Mouse (Mus musculus) liver, adult 2 months (tissue): Measurements from ENCODE around the gene Pigm. TPM values are rescaled to one million over a fixed set of nuclear protein-coding genes. Genes with fewer than 3 reads are reported as not detected.
A peak's percentile ranks its signal among the peaks of the same experiment; 100 is the strongest.

Experiments
- DNase-seq: peaks from one replicate; pipeline ENCODE4 v3.0.0-alpha.2; 2011; ENCODE audit warnings: low read depth, low spot score; ENCODE audit errors: extremely low read depth
- H3K27ac ChIP-seq: fragments of 200-500 bp; replicated peaks from 2 replicates; pipeline ENCODE4 v1.5.1; 2012; ENCODE audit warnings: low read depth, mild to moderate bottlenecking, control low read depth, inconsistent platforms, low read length; ENCODE audit not compliant: insufficient read depth
- H3K27me3 ChIP-seq: fragments of 200-500 bp; 2 replicates; pipeline ENCODE4 v1.6.1; 2012; ENCODE audit warnings: mild to moderate bottlenecking, moderate library complexity, low read length, inconsistent platforms; ENCODE audit not compliant: control insufficient read depth, insufficient read depth
- H3K36me3 ChIP-seq: fragments of 200-500 bp; 2 replicates; pipeline ENCODE4 v1.6.1; 2012; ENCODE audit warnings: low read length, inconsistent platforms; ENCODE audit not compliant: control insufficient read depth, insufficient read depth
- H3K4me1 ChIP-seq: fragments of 200-500 bp; 2 replicates; pipeline ENCODE4 v1.6.1; 2011; ENCODE audit warnings: low read length; ENCODE audit not compliant: control insufficient read depth, insufficient read depth
- H3K4me3 ChIP-seq: fragments of 200-500 bp; 2 replicates; pipeline ENCODE4 v1.5.1; 2011; ENCODE audit warnings: low read depth, mild to moderate bottlenecking, control low read depth, low read length, moderate library complexity; ENCODE audit not compliant: insufficient read depth
- H3K79me2 ChIP-seq: fragments of 200-500 bp; 2 replicates; pipeline ENCODE4 v1.6.1; 2012; ENCODE audit warnings: inconsistent platforms, mild to moderate bottlenecking, low read length, moderate library complexity; ENCODE audit not compliant: control insufficient read depth, insufficient read depth
- H3K9ac ChIP-seq: fragments of 200-500 bp; 2 replicates; pipeline ENCODE4 v1.6.1; 2012; ENCODE audit warnings: low read depth, mild to moderate bottlenecking, control low read depth, inconsistent platforms, low read length
- CTCF ChIP-seq: fragments of 200-500 bp; IDR thresholded peaks from 2 replicates; pipeline ENCODE4 v1.5.1; 2011; ENCODE audit warnings: low read depth, low read length, control low read depth
- POLR2A ChIP-seq: fragments of 200-500 bp; IDR thresholded peaks from 2 replicates; pipeline ENCODE4 v1.6.1; 2011; ENCODE audit warnings: low read length, control low read depth; ENCODE audit not compliant: insufficient read depth; ENCODE audit errors: extremely low read depth
- WGBS: fragments of 180-500 bp; shearing (Covaris S2); methylation state at CpG from one replicate; pipeline ENCODE4 v1.1.7; 2018; 5-methylcytosine and 5-hydroxymethylcytosine counted together
- polyA plus RNA-seq: library from polyadenylated mRNA; depleted of rRNA; stranded (reverse); fragments of >200 nt; gene quantifications from 2 replicates; pipeline ENCODE4 v1.2.3, GENCODE M21; 2012; rRNA removed
- total RNA-seq: library from RNA; depleted of rRNA; stranded (reverse); fragments of >200 nt; gene quantifications from 2 replicates; pipeline ENCODE4 v1.2.3, GENCODE M21; 2014; rRNA removed

The Pigm gene
- total and polyA plus RNA-seq, 2 experiments = 3.7 to 4.4 TPM

GRCm38 (mm10) chr1:172431836-172432586 is 55.7 kb downstream of the Pigm start:
- Histone ChIP-seq H3K36me3 (no peaks in the 10 kb centered on the region), H3K4me1 (0 out of 2 replicates have a peak, but pooled peaks cover 2% of the 10 kb centered on the region), H3K27me3 (no peaks in the 10 kb centered on the region), H3K4me3 (no peak overlapping the region), H3K27ac (no peak overlapping the region; the same call in 1 of the 2 replicates), H3K9ac (no peak overlapping the region), H3K79me2 (no peaks in the 10 kb centered on the region)
- peak; percentile 58 for DNase-seq
- 7% methylated on average over 4 of the region's 4 CpGs for WGBS
- no peak for TF ChIP-seq POLR2A
- no peak for TF ChIP-seq CTCF

DNA sequence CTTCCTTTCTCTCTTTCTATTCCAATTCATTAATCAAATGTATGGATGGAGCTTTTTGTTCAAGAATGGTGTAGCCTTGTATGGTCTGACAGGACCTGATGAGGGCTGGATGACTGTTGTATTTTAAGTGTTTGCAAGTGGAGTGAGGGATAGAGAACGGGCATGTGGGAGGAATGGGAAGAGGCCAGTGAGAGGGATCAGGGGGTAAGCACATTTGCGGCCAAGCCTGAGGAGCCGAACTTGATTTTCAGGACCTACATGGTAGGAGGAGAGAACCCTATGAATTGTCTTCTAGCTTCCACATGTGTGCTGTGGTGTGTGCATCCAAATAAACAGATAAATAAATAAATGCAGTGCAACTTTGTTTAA is 56.2 kb downstream of the Pigm start:
- 64% methylated on average over 3 of the region's 3 CpGs for WGBS
- DNase-seq = no peak
- Histone ChIP-seq H3K4me3 (no peak overlapping the region), H3K79me2 (no peaks in the 10 kb centered on the region), H3K27me3 (no peaks in the 10 kb centered on the region), H3K4me1 (0 out of 2 replicates have a peak, but pooled peaks cover 2% of the 10 kb centered on the region), H3K9ac (no peak overlapping the region), H3K27ac (no peak overlapping the region), H3K36me3 (no peaks in the 10 kb centered on the region)
- no peak for TF ChIP-seq CTCF
- TF ChIP-seq POLR2A = no peak

DNA sequence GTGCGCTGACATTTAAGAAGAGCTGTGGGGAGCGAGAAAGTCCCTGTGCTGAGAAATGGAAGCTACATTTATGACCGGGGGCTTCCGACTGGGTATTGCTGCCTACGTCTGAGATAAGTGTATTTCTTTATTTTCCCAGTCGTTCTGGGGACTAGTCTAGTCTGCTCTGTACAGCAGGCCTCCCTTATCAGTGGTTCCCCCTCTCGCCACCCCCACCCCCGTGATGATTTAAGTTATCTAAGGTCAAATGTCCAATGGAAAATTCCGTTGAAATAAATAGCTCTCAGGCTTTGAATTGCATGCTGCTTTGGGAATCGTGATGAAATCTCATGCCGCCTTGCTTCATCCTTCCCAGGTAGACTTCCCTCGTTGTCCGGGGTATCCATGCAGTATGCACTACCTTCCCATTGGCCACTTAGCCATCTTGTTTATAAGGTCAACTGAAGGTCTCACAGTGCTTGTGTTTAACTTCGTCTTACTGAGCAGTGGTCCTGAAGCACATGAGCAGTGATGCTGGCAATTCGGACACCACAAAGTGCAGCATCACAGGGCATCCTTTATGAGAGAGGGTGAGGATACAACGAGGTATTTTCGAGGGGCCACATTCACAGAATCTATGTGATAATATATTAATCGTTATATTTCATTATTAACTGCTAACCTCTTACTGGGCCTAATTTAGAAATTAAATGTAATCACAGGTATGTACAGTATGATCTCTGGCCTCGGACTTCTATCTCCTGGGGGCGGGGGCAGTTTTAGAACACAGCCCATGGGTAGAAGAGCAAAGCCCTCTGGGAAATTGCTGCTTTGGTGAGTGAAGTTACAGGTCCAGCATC is 56.9 kb downstream of the Pigm start:
- H3K27me3 ChIP-seq = no peaks in the 10 kb centered on the region
- 66% methylated on average over 20 of the region's 20 CpGs for WGBS
- H3K4me1 ChIP-seq = 0 out of 2 replicates have a peak, but pooled peaks cover 2% of the 10 kb centered on the region
- H3K79me2 ChIP-seq = no peaks in the 10 kb centered on the region
- TF ChIP-seq POLR2A = no peak
- TF ChIP-seq CTCF = no peak
- no peaks in the 10 kb centered on the region for H3K36me3 ChIP-seq
- DNase-seq = no peak
- no peak overlapping the region for H3K9ac ChIP-seq
- no peak overlapping the region for H3K4me3 ChIP-seq
- H3K27ac ChIP-seq = no peak overlapping the region

Other genes starting within 250 kb of the Pigm start
- gene Pex19, start 249.8 kb upstream of the Pigm start, total RNA-seq = 87.3 and 92.5 TPM in 2 replicates
- 99.3 and 113 TPM in 2 replicates for gene Pex19, start 249.8 kb upstream of the Pigm start, polyA plus RNA-seq
- gene Dcaf8, start 228.5 kb upstream of the Pigm start, total RNA-seq = 92.7 and 95.6 TPM in 2 replicates
- 48.5 and 54.1 TPM in 2 replicates for gene Dcaf8, start 228.5 kb upstream of the Pigm start, polyA plus RNA-seq
- gene Pea15a, start 169.7 kb upstream of the Pigm start, total RNA-seq = 9.4 and 13.1 TPM in 2 replicates
- gene Pea15a, start 169.7 kb upstream of the Pigm start, polyA plus RNA-seq = 8.4 and 10.2 TPM in 2 replicates
- 0.07 and 0.74 TPM in 2 replicates for gene Casq1, start 156.7 kb upstream of the Pigm start, total RNA-seq
- 0.16 and 0.21 TPM in 2 replicates for gene Casq1, start 156.7 kb upstream of the Pigm start, polyA plus RNA-seq
- gene Atp1a4, start 118.1 kb upstream of the Pigm start, total RNA-seq = 0.07 and 0.09 TPM in 2 replicates
- 0.02 TPM in 1 of 2 replicates, not detected in the other for gene Atp1a4, start 118.1 kb upstream of the Pigm start, polyA plus RNA-seq
- gene Igsf8, start 114.9 kb upstream of the Pigm start, total RNA-seq = 3.6 and 9.7 TPM in 2 replicates
- gene Igsf8, start 114.9 kb upstream of the Pigm start, polyA plus RNA-seq = 15.3 and 26.3 TPM in 2 replicates
- 0.92 and 0.94 TPM in 2 replicates for gene Atp1a2, start 78.5 kb upstream of the Pigm start, total RNA-seq
- 0.37 and 0.59 TPM in 2 replicates for gene Atp1a2, start 78.5 kb upstream of the Pigm start, polyA plus RNA-seq
- gene Kcnj9, start 47.2 kb upstream of the Pigm start, total RNA-seq = 0.09 and 0.20 TPM in 2 replicates
- gene Kcnj9, start 47.2 kb upstream of the Pigm start, polyA plus RNA-seq = 0.02 and 0.09 TPM in 2 replicates
- gene Kcnj10, start 35.3 kb upstream of the Pigm start, total RNA-seq = 0.37 and 0.47 TPM in 2 replicates
- gene Kcnj10, start 35.3 kb upstream of the Pigm start, polyA plus RNA-seq = 0.34 and 0.39 TPM in 2 replicates
- 0.87 and 0.92 TPM in 2 replicates for gene Slamf9, start 98.8 kb downstream of the Pigm start, total RNA-seq
- 0.17 and 0.53 TPM in 2 replicates for gene Slamf9, start 98.8 kb downstream of the Pigm start, polyA plus RNA-seq
- 0.27 and 0.28 TPM in 2 replicates for gene Igsf9, start 105.2 kb downstream of the Pigm start, total RNA-seq
- gene Igsf9, start 105.2 kb downstream of the Pigm start, polyA plus RNA-seq = 0.55 and 0.80 TPM in 2 replicates
- 14.9 and 18.7 TPM in 2 replicates for gene Tagln2, start 123.5 kb downstream of the Pigm start, total RNA-seq
- 22.3 and 25.6 TPM in 2 replicates for gene Tagln2, start 123.5 kb downstream of the Pigm start, polyA plus RNA-seq
- gene Cfap45, start 144.3 kb downstream of the Pigm start, total RNA-seq = 0.09 and 0.13 TPM in 2 replicates
- 0.39 TPM in 1 of 2 replicates, not detected in the other for gene Cfap45, start 144.3 kb downstream of the Pigm start, polyA plus RNA-seq
- gene Vsig8, start 179.4 kb downstream of the Pigm start, total RNA-seq = 0.07 TPM in 1 of 2 replicates, not detected in the other
- not detected in 2 replicates for gene Vsig8, start 179.4 kb downstream of the Pigm start, polyA plus RNA-seq
- gene Slamf8, start 214.0 kb downstream of the Pigm start, total RNA-seq = 1.3 and 1.7 TPM in 2 replicates
- 0.45 and 1.2 TPM in 2 replicates for gene Slamf8, start 214.0 kb downstream of the Pigm start, polyA plus RNA-seq
- gene Fcrl6, start 226.0 kb downstream of the Pigm start, total RNA-seq = not detected in 2 replicates
- gene Fcrl6, start 226.0 kb downstream of the Pigm start, polyA plus RNA-seq = not detected in 2 replicates